Mouse (Mus musculus) frontal cortex, postnatal 36 days (tissue): ENCODE data around the gene Clybl.

ENCODE experiments used
- DNase-seq, 2 experiments: peaks; one replicate each; pipeline ENCODE4 v3.0.0; 2022; ENCODE audit warnings: low spot score in 2 of 2

Clybl gene

DNA sequence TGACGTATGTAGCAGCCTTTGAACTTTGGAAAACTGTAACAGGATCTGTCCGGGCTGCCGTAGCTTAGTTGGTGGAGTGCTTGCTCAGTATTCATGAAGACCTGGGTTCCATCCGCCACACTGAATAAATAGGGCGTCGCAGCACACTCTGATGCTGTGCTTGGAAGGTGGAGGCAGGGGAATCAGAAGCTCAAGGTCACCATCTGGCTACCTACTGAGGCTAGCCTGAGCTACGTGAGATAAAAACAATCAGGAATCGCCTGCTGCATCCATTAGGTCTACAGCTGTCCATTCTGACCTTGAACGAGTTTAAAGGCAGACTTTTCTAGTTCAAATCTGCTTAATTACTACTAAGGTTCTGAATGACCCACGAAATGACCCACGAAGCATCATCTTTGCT lies 118.8 kb downstream of the Clybl start:
- no peak for DNase-seq

DNA sequence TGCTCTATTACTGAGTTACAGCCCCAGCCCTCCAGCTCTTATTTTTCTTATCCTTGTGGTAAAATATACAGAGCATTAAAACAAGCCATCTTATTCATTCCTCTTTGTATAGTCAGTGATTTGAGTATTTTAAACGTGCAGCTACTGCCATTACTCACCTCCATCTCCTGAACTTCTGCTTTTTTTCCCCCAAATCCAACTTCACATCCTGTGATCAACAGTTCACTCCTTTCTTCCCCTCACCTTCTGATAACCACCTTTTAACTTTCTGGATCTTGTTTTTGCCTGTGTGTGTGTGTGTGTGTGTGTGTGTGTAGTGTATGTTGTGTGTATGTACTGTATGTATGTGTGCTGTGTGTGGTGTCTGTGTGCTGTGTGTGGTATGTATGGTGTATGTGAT lies 122.3 kb downstream of the Clybl start:
- no peak for DNase-seq

DNA sequence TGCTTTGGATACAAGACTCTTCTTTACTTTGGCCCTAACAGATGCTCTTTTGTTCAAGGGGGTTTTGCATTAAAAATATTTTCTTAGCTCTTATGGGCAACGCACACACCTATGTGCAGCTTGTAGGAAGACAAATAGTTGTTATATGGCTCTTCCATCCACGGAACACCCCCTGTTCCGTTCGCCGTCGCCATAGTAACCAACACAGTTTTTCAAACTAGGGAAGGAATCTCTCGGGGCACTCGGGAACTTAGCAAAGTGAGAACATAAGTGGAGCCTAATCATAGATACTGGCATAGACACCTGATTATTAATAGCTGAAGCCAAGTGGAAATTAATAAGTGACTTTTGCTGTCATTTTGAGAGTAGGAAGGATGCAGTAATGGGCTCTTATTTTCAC lies 123.6 kb downstream of the Clybl start:
- DNase-seq, result no peak

DNA sequence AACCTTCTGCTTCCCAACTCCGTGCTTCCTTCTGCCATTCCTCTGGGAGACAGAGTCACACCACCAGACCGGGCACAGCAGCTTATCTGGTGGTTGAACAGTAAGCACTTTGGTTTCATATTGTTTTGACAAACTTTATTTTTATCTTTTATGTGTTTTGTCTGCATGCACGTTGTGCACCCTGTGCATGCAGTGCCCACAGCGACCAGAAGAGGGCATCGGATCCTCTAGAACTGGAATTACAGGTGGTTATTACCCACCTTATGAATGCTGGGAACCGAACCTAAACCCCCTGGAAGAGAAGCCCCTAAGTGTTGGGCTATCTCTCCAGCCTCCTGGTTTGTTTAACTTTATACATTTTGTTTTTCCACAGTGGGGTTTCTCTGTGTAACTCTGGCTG lies 130.9 kb downstream of the Clybl start:
- DNase-seq, result no peak

DNA sequence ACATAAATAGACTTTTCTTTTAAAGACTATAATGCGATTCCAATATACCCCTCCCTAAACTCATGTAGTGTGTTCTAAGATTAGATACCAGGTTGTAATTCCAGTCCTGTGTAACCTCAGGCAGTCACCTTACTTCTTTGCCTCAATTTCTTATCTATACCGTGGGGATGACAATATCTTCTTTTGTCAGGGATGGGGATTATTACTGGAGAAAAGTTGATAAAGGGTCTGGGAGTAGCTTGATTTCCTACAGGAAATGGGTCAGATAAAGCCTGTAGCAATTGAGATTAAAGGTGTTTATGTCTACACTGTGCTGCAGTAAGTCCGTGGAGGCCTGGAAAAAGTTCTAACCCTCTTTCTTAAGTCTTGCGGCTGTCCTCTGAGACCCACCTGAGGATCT lies 131.8 kb downstream of the Clybl start:
- DNase-seq, result no peak

DNA sequence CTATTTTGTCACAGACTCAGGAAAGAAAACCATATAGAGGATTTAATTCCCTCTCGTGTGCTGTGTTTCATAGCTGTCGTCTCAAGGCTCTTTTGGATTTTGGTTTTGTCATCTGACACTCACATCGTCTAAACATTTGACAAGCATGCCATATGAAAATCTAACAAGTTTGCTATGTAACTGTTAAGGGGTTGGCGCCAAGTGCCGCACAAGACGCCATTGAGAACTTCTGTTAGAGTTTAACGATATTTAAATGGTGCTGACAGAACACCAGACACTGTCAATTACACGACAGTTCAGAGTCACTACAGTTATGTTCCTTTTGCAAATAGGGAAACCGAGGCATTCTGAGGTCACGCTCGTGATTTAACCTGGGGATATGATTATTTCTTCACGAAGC lies 134.2 kb downstream of the Clybl start:
- DNase-seq, result no peak

DNA sequence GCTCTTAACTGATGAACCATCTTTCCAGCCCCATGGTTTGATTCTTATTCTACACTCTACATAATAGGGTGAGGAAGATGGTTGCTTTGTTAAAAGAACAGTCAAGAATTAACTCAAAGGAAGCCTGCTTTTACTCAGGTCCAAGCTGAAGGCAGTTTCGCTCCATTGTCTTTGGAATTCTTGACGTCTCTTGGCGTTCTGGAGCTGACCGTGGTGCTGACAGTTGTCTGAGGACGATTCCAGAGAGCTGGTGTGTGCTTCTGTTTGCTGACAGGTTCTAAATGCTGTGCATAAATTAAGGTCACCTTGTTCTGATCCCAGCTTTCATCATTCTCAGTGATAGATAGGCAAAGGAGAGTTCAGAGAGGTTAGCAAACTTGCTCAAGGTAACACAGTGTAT lies 140.6 kb downstream of the Clybl start:
- DNase-seq, result no peak

DNA sequence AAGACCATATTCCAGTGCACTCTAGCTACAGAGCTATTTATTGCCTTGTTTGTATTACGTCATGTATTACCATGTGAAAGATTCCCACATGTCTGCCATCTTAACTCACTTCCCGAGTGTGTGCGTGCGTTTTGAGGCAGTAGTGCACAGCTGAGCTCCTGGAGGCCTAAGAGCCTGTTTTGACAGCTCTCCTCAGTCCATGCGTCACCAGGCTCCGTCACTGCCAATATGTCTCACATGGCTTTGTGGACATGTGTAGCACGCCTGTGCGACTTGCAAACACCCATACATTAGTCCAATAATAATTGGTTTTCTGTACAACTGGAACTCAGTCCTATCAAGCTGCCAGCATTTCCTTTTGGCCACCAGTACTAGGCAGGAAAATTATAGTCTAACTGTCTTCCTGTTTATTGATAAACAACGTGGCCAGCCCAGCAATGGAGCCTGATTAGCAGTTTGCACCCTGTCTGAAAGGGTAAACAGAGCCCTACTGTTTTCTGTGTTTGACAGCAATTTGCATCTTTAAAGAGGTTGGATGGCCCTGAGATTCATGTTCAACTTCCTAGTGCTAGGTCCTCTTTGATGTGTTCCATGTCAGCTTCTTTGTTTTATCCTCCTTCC lies 142.4 kb downstream of the Clybl start:
- no peak for DNase-seq

DNA sequence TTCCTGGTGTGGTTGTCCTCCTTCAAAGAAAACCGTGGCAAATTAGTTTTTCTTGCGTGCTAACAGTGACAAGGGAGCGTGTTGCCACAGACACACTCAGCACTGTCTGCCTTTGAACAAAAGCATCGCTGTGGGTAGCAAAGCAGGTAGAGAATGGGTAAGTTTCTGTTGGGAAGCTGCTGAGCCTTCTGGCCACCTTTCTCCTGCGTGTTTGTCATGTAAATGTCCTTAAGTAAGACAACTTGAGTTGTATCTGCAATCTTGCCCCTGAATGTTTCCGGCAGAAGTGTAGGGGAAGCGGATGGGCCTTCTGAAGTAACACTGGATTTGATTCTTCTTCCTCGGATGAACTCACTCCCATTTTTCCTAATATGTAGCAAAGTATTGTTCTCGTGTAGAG lies 148.6 kb downstream of the Clybl start:
- no peak for DNase-seq

DNA sequence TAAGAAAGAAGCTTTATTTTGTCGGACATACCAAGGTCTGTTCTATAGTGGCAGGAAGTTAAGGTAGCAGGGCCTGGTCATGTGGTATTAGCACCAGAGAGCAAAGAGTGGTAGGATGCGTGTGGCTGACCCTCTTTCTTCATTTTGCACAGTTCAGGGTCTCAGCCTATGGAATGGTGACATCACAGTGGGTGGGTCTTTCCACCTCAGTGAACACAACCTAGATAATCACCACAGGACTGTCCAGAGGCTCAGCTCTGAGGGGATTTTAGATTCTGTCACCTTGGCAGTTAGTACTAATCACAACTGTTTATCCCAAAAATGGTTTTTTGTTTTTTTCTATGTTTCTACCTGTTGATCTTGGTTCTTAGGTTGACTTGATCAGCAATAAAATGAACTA lies 149.2 kb downstream of the Clybl start:
- DNase-seq, result no peak

DNA sequence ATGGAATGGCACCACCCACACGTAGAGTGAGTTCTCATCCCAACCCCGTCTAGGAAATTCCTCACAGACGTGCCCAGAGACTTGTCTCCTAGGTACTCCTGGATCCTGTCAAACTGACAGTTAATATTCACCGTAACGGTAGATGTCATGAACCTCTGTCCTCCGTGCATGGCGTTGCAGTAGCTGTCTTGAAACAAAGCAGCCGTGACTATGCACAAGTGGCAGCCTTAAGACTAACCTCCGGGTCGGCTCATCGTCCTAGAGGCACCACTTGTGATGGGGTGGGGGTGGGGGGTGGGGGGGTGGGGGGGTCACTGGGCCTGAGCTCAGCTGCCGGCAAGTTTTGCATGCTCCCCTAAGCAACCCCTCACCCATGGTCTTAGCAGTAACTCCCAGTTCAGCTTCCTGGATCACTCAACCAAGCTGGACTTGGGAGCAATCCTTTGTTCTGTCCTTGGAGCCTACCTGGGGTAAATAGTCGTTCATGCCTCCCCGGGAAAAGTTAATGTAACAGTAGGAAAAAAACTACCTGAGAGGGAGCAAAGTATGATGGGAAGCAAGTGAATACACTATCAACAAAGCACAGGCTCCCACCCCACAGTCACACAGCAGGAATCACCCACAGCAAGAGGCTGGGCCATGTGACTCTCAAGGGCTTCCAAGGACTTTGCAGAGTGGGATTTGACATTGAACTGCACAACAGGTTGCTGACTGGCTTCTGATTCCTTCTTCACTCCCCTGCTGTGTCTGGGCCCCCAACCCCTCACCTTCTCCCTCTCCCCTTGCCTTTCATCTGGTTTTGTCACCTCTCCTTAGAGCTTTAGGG lies 150.3 kb downstream of the Clybl start:
- no peak for DNase-seq

DNA sequence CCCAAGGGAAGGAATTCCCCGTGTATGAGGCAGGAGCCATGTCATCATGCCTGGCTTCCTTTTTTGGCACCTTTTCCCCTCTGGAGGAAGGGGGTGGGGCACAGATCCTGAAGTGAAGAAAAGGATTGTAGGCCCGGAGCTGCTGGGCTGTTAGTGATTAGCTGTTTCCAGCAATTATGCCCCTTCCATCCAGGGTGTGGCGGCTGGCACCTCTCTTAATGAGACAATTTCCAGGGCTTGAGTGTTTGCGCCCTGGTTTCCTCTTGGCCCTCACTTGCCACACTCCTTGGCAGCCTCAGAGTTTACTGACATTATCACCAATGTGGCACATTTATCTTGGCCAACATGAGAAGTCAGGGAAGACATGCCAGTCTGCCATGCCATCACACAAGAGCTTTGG lies 155.5 kb downstream of the Clybl start:
- DNase-seq, result no peak

DNA sequence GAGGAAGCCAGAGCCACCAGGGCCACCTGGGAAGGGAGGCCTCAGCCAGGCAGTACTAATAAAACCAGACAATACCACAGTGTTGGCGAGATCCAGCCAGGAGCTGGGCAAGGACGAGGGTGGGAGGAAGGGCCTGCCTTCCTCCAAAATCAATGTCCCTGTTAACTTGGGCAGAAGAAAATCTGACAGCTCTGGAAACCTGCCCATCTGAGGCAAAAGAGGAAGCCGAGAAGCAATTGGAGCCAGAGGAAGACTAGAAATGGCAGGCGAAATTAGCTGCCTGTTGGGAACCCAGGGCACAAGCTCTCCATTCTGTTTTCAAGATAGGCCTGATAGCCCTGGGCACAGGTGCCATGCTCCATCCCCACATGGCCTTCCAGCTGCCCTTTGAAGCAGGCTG lies 157.3 kb downstream of the Clybl start:
- no peak for DNase-seq

DNA sequence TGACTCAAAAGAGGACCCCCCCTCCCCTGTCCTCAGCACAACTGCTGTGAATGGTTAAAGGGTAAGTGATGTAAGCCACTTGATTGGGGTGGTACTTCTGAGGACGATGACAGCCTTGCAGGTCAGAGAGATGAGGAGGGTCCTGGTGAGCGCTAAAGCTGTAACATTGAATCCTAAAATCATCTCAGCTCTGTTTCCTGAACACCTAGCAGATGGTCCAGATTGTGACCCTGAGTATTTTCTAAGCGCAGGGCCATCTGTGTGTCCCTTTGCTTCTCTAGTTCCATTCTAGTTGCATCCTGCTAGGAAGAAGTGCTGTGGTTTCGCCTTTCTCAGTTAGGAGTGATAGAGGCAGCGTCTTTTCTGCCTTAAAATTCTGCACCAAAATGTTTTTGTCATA lies 158.6 kb downstream of the Clybl start:
- DNase-seq, result no peak

DNA sequence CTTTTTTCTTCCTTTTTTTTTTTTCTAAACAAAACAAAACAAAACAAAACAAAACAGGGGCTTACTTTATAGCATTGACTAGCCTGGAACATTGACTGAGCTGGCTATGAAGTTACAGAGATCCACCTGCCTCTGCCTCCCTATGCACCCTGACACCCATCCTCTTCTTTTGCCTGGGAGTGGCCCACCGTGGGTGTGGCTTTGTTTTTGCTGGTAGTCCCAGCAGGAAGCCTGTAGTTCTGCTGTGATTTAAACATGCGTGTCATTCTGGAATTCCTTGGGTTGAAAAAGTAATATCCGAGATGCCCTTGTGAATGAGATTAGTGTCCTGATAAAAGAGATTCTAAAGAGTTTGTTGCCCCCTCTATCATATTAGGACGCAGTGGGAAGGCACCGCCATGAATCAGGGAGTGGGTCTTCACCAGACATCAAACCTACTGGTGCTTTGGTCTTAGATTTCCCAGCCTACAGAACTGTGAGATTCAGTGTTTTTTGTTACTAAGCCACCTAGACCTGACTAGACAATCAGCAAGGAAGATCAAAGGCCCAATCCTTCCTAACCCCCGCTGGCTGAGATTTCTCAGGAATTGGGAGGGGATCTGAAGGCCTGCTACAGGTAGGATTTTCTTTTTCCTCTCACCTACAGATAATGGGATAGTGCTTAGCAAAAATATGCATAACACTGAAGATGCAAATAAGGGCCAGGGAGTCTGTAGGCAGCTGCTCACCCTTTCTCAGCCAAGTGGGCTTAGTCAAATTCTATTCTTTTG lies 160.3 kb downstream of the Clybl start:
- DNase-seq, result no peak

DNA sequence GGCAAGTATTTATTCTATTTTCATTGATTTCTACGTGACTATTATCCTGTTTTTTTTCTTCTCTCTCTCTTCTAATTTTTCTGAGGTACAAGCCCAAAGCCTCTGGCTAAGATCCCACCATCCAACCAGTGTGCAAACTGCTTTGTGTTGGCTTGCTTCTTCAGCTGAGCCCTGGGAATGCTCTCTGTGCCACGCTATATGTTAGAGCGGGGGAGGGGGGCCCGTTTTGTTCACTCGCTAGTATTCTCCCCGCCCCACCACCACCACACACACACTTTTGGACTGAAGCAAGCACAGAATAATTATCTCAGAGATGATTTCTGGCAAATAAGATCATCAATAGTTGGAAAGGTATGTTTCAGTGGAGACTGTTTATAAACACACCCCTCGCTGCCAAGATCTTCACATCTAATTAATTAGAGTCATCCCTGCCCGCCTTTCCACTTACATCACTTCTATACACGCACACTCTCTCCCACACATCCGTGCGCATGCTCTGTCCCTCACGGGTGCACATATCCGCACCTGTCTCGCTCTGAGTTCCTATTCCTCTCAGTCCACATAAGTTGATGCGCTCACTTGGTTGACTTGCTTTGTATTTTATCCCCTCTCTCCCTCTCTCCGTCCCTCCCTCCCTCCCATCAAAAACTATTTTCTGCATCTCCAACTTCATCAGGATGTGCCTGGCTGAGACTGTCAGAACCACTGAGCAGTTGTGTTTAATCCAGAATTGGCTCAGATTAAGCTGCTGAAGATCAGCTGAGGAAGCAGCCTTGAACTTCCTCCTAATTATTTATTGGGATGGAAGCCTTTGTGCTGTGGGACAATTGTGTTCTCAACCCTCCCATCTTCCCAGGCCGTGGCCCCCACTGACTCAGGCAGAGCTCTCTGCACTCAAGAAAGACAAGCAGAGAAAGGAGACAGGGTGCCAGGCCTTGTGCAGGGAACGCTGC lies 163.0 kb downstream of the Clybl start:
- DNase-seq, result no peak

DNA sequence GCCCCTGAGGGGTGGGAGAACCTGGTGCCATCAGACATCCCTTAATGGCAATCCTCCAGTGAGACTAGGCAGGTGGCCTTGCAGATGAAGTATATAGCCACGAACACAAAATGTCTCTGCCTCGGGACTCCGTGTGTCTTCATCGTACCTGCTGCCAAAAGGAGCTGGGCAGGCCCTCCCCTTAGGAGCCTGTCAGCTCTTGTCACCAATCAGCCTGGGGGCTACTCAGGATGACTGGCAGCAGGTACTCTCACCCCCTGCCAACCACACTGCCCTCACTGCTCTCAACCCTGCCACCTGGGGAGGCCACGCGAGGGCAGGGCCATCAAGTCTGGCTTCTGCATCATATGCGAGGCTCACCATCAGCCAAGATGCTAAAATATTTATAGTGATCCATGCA lies 166.6 kb downstream of the Clybl start:
- DNase-seq, result no peak

DNA sequence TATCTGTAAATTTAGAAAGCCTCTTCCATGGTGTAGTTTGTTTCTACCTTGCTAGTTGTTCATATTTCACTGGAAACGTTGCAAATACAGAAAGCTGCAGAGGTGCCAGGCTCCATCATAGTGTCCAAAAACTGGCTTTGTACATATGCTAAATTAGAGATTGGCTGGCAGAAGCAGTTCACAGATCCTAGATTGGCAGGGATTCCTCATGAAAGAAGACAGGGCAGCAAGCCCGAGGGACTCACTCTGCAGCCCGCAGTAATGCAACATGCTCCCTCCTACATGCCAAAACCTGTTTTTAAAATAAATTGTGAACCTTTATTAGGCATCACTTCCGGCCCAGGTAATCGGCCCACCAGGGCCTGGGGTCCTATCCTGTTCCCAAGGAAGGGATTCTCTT lies 167.8 kb downstream of the Clybl start:
- DNase-seq, result no peak

DNA sequence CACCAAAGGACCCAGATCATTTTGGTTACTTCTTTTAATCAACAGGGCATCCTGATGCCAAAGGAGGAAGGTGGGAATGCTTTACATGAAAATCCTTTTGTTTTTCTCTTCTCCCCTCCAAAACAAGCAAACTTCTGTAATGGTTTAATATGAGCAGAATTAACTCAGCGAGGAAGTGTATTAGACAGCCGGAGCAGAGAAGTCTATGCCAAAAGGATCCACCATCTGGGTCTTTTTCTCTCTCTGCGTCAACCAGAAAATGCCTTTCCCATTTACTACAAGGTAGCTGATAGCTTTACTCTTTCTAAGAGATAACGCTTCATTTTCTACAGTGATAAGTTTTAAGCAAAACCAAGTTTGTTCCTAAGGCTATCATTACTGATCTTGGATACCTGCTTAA lies 168.3 kb downstream of the Clybl start:
- no peak for DNase-seq

DNA sequence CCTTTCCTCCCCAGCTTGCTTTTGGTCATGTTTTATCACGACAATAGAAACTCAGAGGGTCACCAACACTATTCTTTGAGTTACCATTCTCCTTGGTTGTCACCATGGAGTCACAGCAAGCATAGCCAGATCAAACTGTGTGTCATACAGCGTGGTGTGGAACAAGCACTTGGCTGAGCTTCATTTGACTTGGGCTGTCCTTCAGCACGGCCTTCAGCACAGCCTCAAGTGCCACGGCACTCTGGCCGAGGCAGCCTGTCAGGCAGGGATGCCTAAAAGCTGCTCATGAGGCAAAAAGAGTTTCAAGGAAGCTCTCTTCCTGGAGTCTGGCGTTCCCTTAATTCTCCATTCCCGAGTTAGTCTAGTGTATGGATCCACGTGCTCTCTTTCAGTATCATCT lies 169.3 kb downstream of the Clybl start:
- no peak for DNase-seq

DNA sequence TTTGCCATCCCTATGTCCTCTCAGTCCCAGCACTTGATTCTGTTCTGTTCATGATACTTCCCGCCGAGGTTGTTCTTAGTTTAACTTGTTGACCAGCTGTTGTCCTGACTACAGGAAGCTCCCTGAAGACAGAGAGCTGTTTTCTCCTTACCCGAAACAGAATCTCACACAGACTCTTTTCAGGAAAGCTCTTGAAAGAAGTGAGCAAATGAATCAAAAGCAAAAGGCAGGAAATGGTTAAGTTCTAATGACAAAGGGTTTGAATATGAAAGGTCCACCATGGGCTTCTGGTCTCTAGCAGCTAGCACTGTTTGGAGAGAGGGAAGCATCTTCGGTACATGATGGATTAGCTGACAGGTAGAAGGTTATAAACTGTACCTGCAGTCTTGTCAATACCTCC lies 175.8 kb downstream of the Clybl start:
- no peak for DNase-seq

DNA sequence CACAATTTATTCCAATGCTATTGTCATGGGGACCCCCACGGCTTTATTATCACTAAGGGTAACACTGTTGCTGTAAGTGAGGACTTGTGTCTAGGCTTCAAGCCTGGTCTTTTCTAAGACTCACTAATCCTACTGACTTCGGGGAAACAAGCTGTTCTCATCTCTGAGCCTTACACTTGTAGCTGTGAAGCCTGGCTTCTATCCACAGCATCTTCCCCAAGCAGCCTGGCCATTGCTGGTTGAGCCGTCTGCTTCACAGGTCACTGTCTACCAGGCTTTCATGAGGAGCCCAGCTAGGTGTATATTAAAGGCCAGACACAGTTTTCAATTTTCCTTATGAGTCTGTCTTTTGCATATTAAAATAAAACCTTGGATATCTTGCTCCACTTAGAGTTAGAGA lies 177.1 kb downstream of the Clybl start:
- DNase-seq, result no peak
